ENCODE assay signal across 8 mouse cellular contexts in genomic region chr14:87215099-87215498, GRCm38 (mm10).
A peak's percentile ranks its signal among the peaks of the same experiment; 100 is the strongest.
DNase-seq lines count a peak whose midpoint lies in the region; ATAC-seq and TF ChIP-seq lines count a peak whose summit lies in the region.

No protein-coding gene starts in this region.

- H3K27ac ChIP-seq in kidney, adult 2 months (ENCODE audit: insufficient read depth, low read depth, low read length), result no peak overlapping the region
- no peak overlapping the region for H3K27ac ChIP-seq in midbrain, embryonic 12.5 days (replicated peaks)
- no peak overlapping the region for H3K27ac ChIP-seq in stomach, embryonic 15.5 days

- peak; percentile 72 for DNase-seq in urinary bladder, postnatal 14 days (ENCODE audit: low spot score)
- no peak for DNase-seq in urinary bladder, adult 2 months (ENCODE audit: low spot score)
- peak; percentile 4 for DNase-seq in cerebellum, adult 8-10 months
- DNase-seq in frontal cortex, adult 2 months (ENCODE audit: extremely low spot score in 1 of 2, low spot score in 1 of 2), result peak; percentile 66 to 92
- DNase-seq in kidney, adult 2 months, result peak; percentile 53
- peak; percentile 83 to 91 for DNase-seq in left cerebral cortex, postnatal 25 days (ENCODE audit: low spot score in 2 of 2)

- no peaks in the 10 kb centered on the region for H3K36me3 ChIP-seq in kidney, adult 2 months (ENCODE audit: control insufficient read depth, insufficient read depth, low read length)
- H3K36me3 ChIP-seq in midbrain, embryonic 12.5 days, result no peaks in the 10 kb centered on the region
- no peaks in the 10 kb centered on the region for H3K36me3 ChIP-seq in stomach, embryonic 15.5 days

- no peak overlapping the region for H3K9ac ChIP-seq in midbrain, embryonic 12.5 days (replicated peaks)
- no peak overlapping the region for H3K9ac ChIP-seq in stomach, embryonic 15.5 days

- no peak for TF ChIP-seq POLR2A in kidney, adult 2 months (IDR thresholded peaks at IDR 0.05; ENCODE audit: low read depth, low read length)

- WGBS in kidney, adult 2 months, result 29% methylated on average over 2 of the region's 2 CpGs
- WGBS in midbrain, embryonic 12.5 days, result 40% methylated on average over 2 of the region's 2 CpGs
- 29% methylated on average over 2 of the region's 2 CpGs for WGBS in stomach, embryonic 15.5 days

- intact Hi-C loops in left cerebral cortex, postnatal 25 days (cut with DNase I), result loop anchor here (5.0 to 10.0 kb wide), 2 partner anchors 97 to 430 kb away; no protein-coding TSS in a partner anchor

- H3K4me2 ChIP-seq in midbrain, embryonic 12.5 days (replicated peaks), result no peak overlapping the region
- H3K4me2 ChIP-seq in stomach, embryonic 15.5 days, result no peak overlapping the region

- TF ChIP-seq CTCF in kidney, adult 2 months (conservative IDR thresholded peaks at IDR 0.05; ENCODE audit: insufficient read depth, insufficient read length, low read depth, low read length), result peak; percentile 80

- no peaks in the 10 kb centered on the region for H3K27me3 ChIP-seq in kidney, adult 2 months (replicated peaks; ENCODE audit: control insufficient read depth, insufficient read depth, low read length)
- no peaks in the 10 kb centered on the region for H3K27me3 ChIP-seq in midbrain, embryonic 12.5 days
- no peaks in the 10 kb centered on the region for H3K27me3 ChIP-seq in stomach, embryonic 15.5 days (replicated peaks)

- H3K9me3 ChIP-seq in midbrain, embryonic 12.5 days, result no peaks in the 10 kb centered on the region
- H3K9me3 ChIP-seq in stomach, embryonic 15.5 days, result no peaks in the 10 kb centered on the region

- ATAC-seq in midbrain, embryonic 12.5 days (ENCODE audit: low FRiP score, low read depth), result peak; percentile 85
- ATAC-seq in stomach, embryonic 15.5 days (ENCODE audit: insufficient read depth, low FRiP score, low read depth), result peak; percentile 39; the same call in 1 of the 2 replicates

- no peaks in the 10 kb centered on the region for H3K4me1 ChIP-seq in kidney, adult 2 months (ENCODE audit: control insufficient read depth, insufficient read depth, low read length)
- no peaks in the 10 kb centered on the region for H3K4me1 ChIP-seq in midbrain, embryonic 12.5 days
- no peaks in the 10 kb centered on the region for H3K4me1 ChIP-seq in stomach, embryonic 15.5 days

- H3K4me3 ChIP-seq in kidney, adult 2 months (ENCODE audit: insufficient read depth, low read depth, low read length), result no peak overlapping the region
- no peak overlapping the region for H3K4me3 ChIP-seq in midbrain, embryonic 12.5 days
- no peak overlapping the region for H3K4me3 ChIP-seq in stomach, embryonic 15.5 days (replicated peaks)
